Mouse (Mus musculus) lung, adult 2 months (tissue): ENCODE measurements around the gene Gpd2.

Experiments used
- CTCF ChIP-seq: fragments of 200-500 bp; IDR thresholded peaks from 2 replicates; pipeline ENCODE4 v1.5.1; 2011; ENCODE audit warnings: mild to moderate bottlenecking, low read length, control low read depth; ENCODE audit not compliant: insufficient read depth
- POLR2A ChIP-seq: fragments of 200-500 bp; IDR thresholded peaks from 2 replicates; pipeline ENCODE4 v1.6.1; 2011; ENCODE audit warnings: low read depth, mild to moderate bottlenecking, control low read depth, low read length, borderline replicate concordance; ENCODE audit errors: extremely low read depth

DNA sequence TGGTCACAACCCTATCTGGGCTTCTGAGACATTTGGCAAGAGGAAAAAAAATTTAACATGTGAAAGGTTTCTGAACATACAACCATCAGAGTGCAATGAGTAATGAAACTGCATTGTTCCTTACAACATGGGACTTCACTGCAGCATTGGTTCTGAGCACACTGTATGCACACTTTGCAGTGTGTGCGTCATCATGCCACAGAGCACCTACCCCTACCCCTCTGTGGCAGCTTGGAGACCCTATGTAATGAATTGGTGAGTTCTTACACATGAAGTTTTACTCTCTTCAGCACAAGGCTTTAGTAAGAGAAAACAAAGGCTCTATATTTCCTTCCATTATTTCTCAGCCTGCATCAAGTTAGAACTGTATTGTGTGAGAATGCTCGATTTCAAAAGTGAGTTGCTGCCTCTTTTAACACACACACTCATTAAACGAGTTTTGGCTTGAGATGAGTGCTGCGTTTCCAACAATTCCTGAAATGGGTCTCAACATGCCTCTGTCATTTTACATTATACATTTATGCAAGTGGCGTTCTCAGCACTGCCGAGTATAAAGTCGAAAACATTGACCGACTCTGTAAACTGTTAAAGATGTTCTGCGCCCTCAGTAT is 177.2 kb downstream of the Gpd2 start:
- TF ChIP-seq CTCF, result no peak
- no peak for TF ChIP-seq POLR2A
